Mouse (Mus musculus): ENCODE results near the gene Ptges.

- TF ChIP-seq POLR2A (IDR thresholded peaks at IDR 0.05; ENCODE audit: control insufficient read depth in 1 of 2, insufficient read depth in 1 of 2, low read depth in 1 of 2, low read length in 2 of 2, poor library complexity in 1 of 2) (no peak), CTCF (IDR thresholded peaks at IDR 0.05 in 2 of 3, conservative IDR thresholded peaks at IDR 0.05 in 1 of 3; ENCODE audit: control insufficient read depth in 1 of 3, insufficient read depth in 1 of 3, low read depth in 2 of 3, low read length in 3 of 3, poor library complexity in 1 of 3, severe bottlenecking in 1 of 3) (no peak)
Observed at GRCm38 (mm10) chr2:30927151-30927781, 2.4 kb downstream of the Ptges start.
